Mouse (Mus musculus): Measurements from ENCODE around the gene Igsf11.

- no peak for TF ChIP-seq CTCF (IDR thresholded peaks at IDR 0.05; ENCODE audit: low read depth, low read length)
- no peak for TF ChIP-seq POLR2A (IDR thresholded peaks at IDR 0.05; ENCODE audit: extremely low read depth, insufficient read depth, low read length)
Measured at GRCm38 (mm10) chr16:38924940-38925339, 32.5 kb downstream of the Igsf11 start.

All from liver, adult 2 months (tissue).